Mouse (Mus musculus) intestine, postnatal 0 days (tissue): Measurements from ENCODE around the gene Tbx2. TPM values are rescaled to one million over a fixed set of nuclear protein-coding genes. Genes with fewer than 3 reads are reported as not detected.

Source experiments
- ATAC-seq: fragments of 200-750 bp; cut with Nextera tagmentation; 2 replicates; pipeline ENCODE4 v1.8.0; 2017; ENCODE audit warnings: mild to moderate bottlenecking, moderate TSS enrichment, moderate library complexity
- H3K27ac ChIP-seq: fragments of 300-500 bp; sonication (generic); 2 replicates; pipeline ENCODE4 v1.5.1; 2014; ENCODE audit warnings: mild to moderate bottlenecking, low read depth, low read length, moderate library complexity
- H3K27me3 ChIP-seq: fragments of 300-500 bp; sonication (generic); replicated peaks from 2 replicates; pipeline ENCODE4 v1.6.1; 2014; ENCODE audit warnings: low read length, mixed read lengths; ENCODE audit not compliant: control insufficient read depth, insufficient read depth
- H3K36me3 ChIP-seq: fragments of 300-500 bp; sonication (generic); 2 replicates; pipeline ENCODE4 v1.6.1; 2014; ENCODE audit warnings: mild to moderate bottlenecking, moderate library complexity; ENCODE audit not compliant: control insufficient read depth, insufficient read depth
- H3K4me1 ChIP-seq: fragments of 300-500 bp; sonication (generic); replicated peaks from 2 replicates; pipeline ENCODE4 v1.6.1; 2014; ENCODE audit warnings: antibody characterized with exemption, low read length, mixed read lengths; ENCODE audit not compliant: control insufficient read depth, insufficient read depth
- H3K4me2 ChIP-seq: fragments of 300-500 bp; sonication (generic); replicated peaks from 2 replicates; pipeline ENCODE4 v1.6.1; 2014; ENCODE audit warnings: low read depth, mild to moderate bottlenecking, moderate library complexity
- H3K4me3 ChIP-seq: fragments of 300-500 bp; sonication (generic); 2 replicates; pipeline ENCODE4 v1.5.1; 2014; ENCODE audit warnings: low read depth, low read length
- H3K9ac ChIP-seq: fragments of 300-500 bp; sonication (generic); 2 replicates; pipeline ENCODE4 v1.6.1; 2014; ENCODE audit warnings: mild to moderate bottlenecking, low read depth, low read length
- H3K9me3 ChIP-seq: fragments of 300-500 bp; sonication (generic); 2 replicates; pipeline ENCODE4 v1.6.1; 2016; ENCODE audit warnings: mixed run types; ENCODE audit not compliant: control insufficient read depth
- CTCF ChIP-seq: sonication (generic); IDR thresholded peaks from 2 replicates; pipeline ENCODE4 v1.5.1; 2016; ENCODE audit warnings: low read depth, mild to moderate bottlenecking, control low read depth, antibody characterized with exemption, moderate library complexity
- WGBS: fragments of 180-500 bp; shearing (Covaris S2); extraction: QIAGEN DNeasy Blood & Tissue Kit; methylation state at CpG from one replicate; pipeline ENCODE4 v1.1.7; 2014; 5-methylcytosine and 5-hydroxymethylcytosine counted together
- polyA plus RNA-seq: library from polyadenylated mRNA; unstranded; fragments of >200 nt; fragmentation: Nextera tagmentation; extraction: Ambion mirVana; gene quantifications from 2 replicates; pipeline ENCODE4 v1.2.1, GENCODE M21; 2015

Tbx2 gene
- polyA plus RNA-seq, 1 experiment from 2014 or later: 3.0 TPM

GRCm38 (mm10) chr11:85833761-85834385, 1.5 kb downstream of the Tbx2 start:
- peak overlapping the region; percentile 90 for H3K4me2 ChIP-seq
- H3K9me3 ChIP-seq: no peaks in the 10 kb centered on the region
- H3K4me1 ChIP-seq: 0 out of 2 replicates have a peak, but pooled peaks cover 6% of the 10 kb centered on the region
- H3K36me3 ChIP-seq: peaks cover 11% of the 10 kb centered on the region; the same call in 1 of the 2 replicates
- peaks cover 94% of the 10 kb centered on the region for H3K27me3 ChIP-seq
- 41% methylated on average over 11 of the region's 11 CpGs for WGBS
- no peak for TF ChIP-seq CTCF
- no peak overlapping the region for H3K27ac ChIP-seq
- peak overlapping the region; percentile 60 for H3K4me3 ChIP-seq
- ATAC-seq: no peak
- peak overlapping the region; percentile 64 for H3K9ac ChIP-seq

- H3K9ac ChIP-seq: peak overlapping the region; percentile 64
- WGBS: 51% methylated on average over 17 of the region's 17 CpGs
Measured at GRCm38 (mm10) chr11:85834386-85834931, 2.1 kb downstream of the Tbx2 start.

GRCm38 (mm10) chr11:85835001-85835752, 2.8 kb downstream of the Tbx2 start:
- 0 out of 2 replicates have a peak, but pooled peaks cover 6% of the 10 kb centered on the region for H3K4me1 ChIP-seq
- WGBS: 51% methylated on average over 9 of the region's 9 CpGs
- no peak for ATAC-seq
- H3K4me2 ChIP-seq: peak overlapping the region; percentile 90
- H3K9me3 ChIP-seq: no peaks in the 10 kb centered on the region
- H3K36me3 ChIP-seq: peaks cover 11% of the 10 kb centered on the region; the same call in 1 of the 2 replicates
- H3K27ac ChIP-seq: no peak overlapping the region
- H3K9ac ChIP-seq: peak overlapping the region; percentile 64
- H3K27me3 ChIP-seq: peaks cover 94% of the 10 kb centered on the region
- H3K4me3 ChIP-seq: peak overlapping the region; percentile 60
- TF ChIP-seq CTCF: no peak

More at GRCm38 (mm10) chr11:85834386-85834931, 2.1 kb downstream of the Tbx2 start:
- no peak for TF ChIP-seq CTCF
- Histone ChIP-seq H3K4me1 (0 out of 2 replicates have a peak, but pooled peaks cover 6% of the 10 kb centered on the region), H3K36me3 (peaks cover 11% of the 10 kb centered on the region; the same call in 1 of the 2 replicates), H3K27me3 (peaks cover 94% of the 10 kb centered on the region), H3K9me3 (no peaks in the 10 kb centered on the region), H3K27ac (no peak overlapping the region), H3K4me2 (peak overlapping the region; percentile 90), H3K4me3 (peak overlapping the region; percentile 60)
- no peak for ATAC-seq

- Histone ChIP-seq H3K4me1 (0 out of 2 replicates have a peak, but pooled peaks cover 6% of the 10 kb centered on the region), H3K36me3 (peaks cover 11% of the 10 kb centered on the region; the same call in 1 of the 2 replicates), H3K27ac (no peak overlapping the region), H3K4me2 (peak overlapping the region; percentile 90), H3K27me3 (peaks cover 94% of the 10 kb centered on the region), H3K4me3 (peak overlapping the region; percentile 60), H3K9ac (no peak overlapping the region), H3K9me3 (no peaks in the 10 kb centered on the region)
- no peak for TF ChIP-seq CTCF
- WGBS: 40% methylated on average over 16 of the region's 16 CpGs
- no peak for ATAC-seq
Measured at GRCm38 (mm10) chr11:85835753-85836522, 3.6 kb downstream of the Tbx2 start.

- no peak for ATAC-seq
- Histone ChIP-seq H3K4me3 (peak overlapping the region; percentile 60), H3K36me3 (peaks cover 11% of the 10 kb centered on the region; the same call in 1 of the 2 replicates), H3K27me3 (peaks cover 94% of the 10 kb centered on the region), H3K4me1 (0 out of 2 replicates have a peak, but pooled peaks cover 6% of the 10 kb centered on the region), H3K9ac (0 out of 2 replicates have a peak overlapping the region, but pooled peaks have one; percentile 7), H3K27ac (peak overlapping the region; percentile 21; the same call in 1 of the 2 replicates), H3K4me2 (peak overlapping the region; percentile 90), H3K9me3 (no peaks in the 10 kb centered on the region)
- no peak for TF ChIP-seq CTCF
- WGBS: 27% methylated on average over 32 of the region's 32 CpGs
Measured at GRCm38 (mm10) chr11:85836523-85837290, 4.4 kb downstream of the Tbx2 start.
